Mouse (Mus musculus) ovary, postnatal 10 days (tissue): ENCODE measurements around the gene Fam117a.
"Not testable (repeated sequence)": the region's sequence is repeated elsewhere in the genome, so short reads cannot be mapped to it uniquely, and the experiment has no call there.

Experiments
- DNase-seq: peaks from one replicate; pipeline ENCODE4 v3.0.0; 2022; ENCODE audit warnings: low spot score

Gene Fam117a

DNA sequence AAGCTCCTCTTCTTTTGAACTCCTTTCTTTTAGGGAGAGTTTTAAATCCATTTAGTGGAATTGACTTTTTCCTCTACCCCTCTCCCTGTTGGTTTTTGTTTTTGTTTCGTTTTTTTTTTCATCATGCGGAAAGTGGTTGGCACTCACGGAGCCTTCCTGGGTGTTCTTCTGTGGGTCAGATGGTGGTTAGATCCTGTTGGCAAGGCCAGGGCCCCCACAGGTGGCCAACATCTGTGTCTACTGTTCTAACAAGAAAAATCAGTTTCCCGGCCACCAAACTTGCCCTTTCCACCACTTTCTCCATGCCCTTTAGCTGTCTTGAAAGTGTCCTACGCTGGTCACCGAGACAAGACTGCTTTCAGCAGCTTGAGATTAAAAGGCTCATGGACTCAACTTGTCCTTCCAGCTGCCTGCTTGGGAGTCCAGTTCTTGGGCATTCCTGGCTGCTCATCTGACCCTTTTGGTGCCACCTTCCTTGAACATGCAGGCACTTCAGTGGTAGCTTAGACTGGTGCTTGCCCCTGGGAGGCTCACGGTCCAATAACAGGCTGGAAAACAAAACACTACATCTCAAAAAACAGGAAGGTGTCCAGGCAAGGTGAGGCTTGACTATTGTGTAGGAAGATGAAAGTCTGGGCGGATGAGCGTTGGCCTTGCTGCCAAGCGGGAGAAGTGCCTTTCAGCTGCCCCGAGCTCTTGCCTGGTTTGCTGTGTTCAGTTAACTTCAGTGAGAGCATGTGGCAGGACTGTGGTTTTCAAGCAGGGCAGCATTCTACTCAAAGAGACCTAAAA, 56.1 kb downstream of the Fam117a start:
- DNase-seq = no peak

DNA sequence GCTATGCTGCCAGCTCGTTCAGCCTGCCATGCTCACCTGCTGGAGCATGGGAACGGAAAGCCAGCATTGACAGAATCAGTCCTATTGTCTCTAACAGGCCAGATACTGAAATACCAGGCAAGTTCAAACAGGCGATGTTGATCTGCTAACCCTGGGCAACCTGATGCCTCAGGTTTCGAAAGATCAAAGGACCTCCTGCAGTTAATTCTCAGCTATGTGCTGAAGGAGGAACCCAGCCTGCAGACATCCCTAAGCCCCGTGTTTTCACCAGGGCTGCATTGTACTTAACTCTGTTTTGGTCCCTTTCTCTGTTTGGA, 56.6 kb downstream of the Fam117a start:
- no peak for DNase-seq

DNA sequence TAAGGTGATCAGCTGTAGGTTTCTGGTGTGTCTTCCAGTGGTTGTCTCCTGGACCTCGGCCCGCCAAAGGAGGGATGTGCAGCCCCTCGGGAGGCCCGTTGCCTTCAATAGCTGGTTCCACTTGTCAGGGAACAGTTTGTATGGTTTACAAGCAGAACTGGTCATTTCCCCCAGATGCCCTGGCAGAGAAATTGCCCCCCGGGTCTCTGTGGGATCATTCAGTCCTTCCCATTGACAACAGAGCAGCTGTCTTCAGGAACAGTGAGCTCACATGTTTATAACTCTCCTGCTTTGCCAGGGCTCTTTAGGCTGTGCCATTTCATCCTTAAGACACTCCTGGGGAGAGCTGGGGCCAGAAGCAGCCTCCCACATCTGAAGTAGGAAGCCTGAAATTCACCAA, 57.3 kb downstream of the Fam117a start:
- no peak for DNase-seq

DNA sequence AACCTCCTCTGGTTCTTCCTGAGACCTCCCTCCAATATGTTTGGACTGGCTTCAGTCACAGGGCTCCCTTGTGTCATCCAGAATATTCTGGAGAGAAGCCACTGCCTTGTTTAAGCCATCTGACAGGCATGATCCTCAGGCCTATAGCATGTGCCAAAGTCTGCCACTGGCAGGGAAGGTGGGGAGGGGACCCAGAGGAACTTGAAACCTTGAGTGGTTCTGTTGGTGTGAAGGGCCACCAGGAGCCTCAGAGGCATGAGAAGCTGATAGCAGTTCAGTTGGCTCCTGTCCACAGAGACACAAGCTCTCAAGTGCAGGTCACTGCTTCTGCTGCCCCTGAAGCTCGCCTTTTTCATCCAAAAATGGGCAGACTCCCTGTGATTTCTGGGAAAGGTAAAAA, 59.7 kb downstream of the Fam117a start:
- DNase-seq = no peak

DNA sequence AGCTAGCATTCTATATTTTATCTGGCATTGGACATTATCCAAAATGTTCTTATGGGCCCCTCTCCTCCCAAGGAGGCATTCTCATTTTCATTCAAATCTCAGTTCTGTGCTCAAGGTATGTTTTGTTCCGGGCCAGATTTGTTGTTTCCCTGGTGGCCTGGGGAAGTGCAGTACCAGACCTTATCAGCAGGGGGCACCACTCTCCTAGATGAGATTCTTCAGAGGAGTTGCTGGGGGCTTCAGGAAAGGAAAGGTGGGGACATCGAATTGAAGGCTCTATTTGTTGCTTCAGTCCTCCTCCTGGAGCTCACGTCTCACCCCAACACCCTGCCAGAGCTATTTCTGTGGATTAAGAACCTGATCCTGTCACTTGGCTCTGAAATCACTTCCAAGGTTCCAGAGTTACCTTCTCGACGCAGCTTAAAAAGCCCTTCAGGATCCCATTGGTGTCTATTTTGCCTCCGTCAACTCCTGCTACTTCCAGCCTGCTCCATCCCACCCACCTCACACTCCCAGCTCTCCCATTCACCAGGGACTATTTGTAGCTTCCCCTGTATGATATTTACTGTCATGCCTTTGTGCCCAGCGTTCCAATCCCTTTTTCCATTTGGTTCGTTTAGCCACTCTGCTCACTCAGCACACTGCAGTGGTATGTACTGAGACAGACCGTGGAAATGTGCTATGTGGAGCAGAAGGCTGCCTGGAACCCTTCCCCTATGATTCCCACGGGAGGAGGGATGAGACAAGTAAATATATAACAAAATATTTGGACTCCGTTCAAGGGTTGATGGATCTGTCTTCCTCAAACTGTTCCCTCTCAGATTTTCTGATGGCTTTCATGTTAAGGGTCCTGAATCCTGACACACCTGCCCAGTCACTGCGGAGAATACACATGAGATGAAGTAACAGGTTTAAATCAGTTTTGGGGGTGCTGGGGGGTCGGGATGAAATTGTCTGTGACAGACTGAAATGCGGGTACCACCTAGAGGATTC, 61.3 kb downstream of the Fam117a start:
- peak; percentile 59 for DNase-seq

DNA sequence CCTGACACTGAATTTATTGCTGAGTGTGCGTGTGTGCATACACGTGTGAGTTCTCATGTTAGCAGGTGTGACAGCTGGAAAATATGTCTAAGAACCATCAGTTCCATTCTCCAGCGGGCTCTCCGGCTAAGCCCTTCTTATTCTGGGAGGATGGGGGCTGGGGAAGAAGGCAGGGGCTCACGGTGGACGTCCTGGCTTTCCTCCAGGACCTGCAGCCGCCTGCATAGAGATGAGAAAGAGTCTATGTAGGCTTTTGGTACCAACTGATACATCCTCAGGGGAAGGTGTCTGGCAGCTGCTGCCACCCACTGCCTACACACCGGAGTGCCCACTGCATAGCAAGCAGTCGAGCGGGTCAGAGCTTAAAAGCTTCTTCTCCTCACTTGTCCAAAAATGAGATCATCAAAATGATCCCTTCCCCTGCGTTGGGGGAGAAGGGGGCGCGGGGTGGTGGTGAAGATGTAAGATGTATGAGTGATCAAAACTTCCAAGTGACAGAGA, 62.8 kb downstream of the Fam117a start:
- DNase-seq = no peak

DNA sequence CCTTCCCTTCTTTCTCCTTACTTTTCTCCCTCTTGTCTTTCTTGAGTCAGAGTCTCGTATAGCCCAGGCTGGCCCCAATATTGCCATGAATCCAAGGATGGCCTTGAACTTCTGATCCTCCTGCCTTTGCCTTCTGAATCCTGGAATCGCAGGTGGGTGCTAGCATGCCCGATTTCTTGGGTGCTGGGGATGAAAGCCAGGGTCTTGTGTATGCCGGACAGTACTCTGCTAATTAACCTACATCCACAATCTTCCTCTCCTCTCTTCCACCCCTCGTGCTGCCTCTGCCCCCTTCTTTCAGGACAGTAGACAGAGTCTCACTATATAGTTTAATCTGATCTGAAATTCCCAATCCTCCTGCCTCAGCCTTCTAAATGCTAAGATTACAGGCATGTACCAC, 64.8 kb downstream of the Fam117a start:
- no peak for DNase-seq

DNA sequence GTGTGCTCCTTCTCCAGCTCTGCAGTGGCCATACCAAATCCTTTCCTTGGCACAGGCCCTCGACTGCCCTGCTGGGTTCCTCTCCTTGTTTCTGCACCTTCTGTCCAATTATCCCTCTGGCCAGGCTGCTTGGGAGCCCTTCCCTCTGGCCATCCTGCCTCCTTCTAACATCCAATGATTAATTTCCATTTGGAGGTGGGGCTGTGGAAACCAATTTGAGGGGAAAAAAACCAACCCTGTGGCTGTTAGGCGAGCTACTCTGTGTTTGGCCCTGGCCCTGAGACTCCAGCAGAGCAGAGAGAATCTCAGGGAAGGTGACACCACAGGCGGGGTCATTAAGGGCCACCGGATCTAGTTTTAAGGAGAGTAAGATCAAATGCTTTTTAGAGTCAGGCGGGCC, 65.4 kb downstream of the Fam117a start:
- no peak for DNase-seq

DNA sequence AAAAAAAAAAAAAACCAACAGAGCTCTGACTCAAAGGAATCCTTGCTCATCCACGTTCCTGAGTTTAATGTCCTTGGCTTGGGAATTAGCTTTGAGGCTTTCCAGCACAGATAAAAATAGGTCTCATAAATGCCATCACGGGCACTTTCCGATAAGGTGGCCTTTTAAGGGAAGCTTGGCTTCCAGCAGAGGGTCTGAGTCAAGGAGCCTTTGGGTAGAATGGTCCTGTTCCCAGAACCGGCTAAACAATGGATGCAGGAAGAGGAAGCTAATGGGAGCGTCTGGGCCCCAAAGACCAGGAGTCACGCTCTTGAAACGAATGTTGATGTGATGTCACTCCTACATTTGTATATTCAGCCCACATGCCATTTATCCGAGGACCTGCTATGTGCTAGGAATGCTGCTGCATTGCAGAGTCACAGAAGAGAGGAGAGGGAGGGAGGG, 65.9 kb downstream of the Fam117a start:
- DNase-seq = no peak

DNA sequence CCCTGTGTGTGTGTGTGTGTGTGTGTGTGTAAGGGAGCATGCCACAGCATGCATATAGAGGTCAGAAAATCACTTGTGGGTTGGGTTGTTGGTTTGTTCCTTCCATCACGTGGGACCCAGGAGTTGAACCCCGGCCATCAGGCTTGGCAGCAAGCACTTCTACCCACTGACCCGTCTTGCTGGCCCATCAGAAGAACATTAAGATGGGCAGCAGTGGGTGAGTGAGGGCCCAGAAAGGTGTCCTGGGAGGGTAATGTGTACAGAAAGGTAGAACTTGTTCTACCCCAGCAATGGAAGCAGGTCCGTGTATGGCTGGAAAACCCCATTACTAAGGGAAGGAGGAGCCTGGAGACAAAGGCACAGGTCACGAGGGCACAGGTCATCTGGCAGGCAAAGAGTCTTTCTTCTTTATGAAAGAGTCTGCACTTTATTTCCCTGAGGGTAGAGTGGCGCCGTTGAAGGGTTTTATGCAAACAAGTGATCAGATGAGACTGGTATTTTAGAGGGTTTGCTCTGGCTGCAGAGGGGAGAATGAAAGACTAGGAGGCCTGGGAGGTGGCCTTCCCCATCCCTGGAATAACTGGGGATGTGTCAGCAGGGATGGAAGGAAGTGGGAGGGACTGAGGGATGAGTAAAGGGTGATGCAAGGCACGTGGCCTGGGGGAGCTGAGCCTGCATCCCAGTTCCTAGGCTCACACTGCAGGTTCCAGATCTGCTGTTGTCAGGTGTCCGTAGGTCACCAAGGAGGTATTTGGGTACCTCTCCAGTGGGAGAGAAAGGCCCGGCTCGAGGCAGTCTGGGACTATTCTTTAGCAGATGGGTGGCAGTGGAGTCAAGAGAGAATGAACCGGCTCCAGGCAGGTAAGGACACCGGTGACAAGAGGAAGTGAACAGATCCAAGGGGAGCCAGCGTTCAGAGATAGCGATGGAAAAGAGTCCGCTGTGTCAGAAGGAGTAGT, 66.8 kb downstream of the Fam117a start:
- DNase-seq = no peak

DNA sequence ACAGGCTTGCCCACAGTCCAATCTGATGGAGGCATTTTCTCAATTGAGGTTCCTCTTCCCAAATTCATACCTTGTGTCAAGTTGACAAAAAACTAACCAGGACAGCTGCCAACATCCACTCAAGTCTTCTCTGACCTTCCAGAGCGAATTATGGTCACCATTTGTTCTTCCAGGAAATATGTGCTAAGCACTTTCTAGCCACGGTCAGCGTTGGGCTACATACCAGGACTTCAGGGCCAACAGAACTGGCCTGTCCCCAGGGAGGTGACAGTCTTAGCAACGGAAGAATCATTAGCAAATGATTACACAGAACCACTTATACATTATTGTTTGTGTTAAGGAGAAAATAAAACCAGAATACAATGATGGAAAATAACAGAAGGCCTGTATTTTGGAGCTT, 69.0 kb downstream of the Fam117a start:
- DNase-seq = no peak

DNA sequence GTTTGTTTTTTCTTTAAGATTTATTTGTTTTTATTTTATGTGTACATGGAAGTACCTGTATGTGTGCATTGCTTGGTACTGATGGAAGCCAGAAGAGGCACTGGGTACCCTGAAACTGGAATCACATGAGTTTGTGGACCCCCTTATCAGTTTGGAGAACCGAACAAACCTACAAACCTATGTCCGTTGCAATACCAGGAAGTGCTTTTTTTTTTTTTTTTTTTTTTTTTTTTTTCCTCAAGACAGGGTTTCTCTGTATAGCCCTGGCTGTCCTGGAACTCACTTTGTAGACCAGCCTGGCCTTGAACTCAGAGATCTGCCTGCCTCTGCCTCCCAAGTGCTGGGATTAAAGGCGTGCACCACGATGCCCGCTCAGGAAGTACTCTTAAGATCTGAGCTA, 69.6 kb downstream of the Fam117a start:
- not testable (repeated sequence) for DNase-seq

DNA sequence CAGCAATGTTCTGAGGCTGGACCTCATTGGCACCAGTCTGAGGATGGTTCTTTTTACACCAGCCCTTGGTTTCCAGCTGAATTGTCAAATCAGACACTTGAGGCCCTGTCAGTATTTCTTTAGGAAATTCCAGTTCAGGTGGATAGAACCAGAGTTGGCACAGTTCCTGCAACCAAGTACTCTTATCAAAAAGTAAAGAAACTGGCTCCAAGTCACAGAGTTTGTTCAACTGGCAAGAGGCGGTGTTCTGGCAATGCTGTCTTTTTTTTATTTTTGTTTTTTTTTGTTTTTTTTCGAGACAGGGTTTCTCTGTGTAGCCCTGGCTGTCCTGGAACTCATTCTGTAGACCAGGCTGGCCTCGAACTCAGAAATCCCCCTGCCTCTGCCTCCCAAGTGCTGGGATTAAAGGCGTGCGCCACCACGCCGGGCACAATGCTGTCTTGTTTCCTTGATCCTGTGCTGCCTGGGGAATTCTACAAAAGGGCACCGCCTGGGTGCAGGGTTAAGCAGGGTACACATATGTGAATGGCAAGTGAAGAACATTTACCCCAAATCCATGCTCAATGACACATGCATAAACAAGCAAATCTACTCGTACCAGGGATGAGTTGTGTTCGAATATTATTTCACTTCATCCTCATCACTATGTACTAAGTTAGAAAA, 72.8 kb downstream of the Fam117a start:
- DNase-seq = no peak

DNA sequence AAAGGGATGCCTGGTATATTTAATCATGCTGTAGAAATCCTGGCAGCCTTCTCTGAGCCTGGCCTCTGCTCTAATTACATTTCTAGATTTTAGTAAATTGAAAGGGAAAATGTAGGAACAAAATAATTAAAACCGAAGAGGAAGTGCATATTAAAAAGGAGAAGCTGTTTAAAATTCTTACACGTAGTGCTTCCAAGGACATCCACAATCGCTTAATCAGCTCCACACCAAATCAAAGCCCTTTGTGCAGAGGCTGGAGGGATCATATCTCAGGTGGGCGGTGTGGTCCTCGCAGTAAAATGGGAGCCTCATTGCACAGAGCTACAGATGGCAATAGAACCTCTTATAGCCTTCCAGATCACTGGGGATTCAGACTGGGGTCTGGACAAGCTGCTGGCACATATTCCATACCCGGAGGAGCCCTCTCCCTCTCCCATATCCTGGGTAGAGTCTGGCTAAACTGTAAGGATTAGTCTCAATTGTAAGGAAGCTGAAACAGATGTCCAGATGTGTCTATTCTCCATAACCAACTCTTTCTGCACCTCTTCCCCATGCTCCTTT, 74.7 kb downstream of the Fam117a start:
- no peak for DNase-seq

DNA sequence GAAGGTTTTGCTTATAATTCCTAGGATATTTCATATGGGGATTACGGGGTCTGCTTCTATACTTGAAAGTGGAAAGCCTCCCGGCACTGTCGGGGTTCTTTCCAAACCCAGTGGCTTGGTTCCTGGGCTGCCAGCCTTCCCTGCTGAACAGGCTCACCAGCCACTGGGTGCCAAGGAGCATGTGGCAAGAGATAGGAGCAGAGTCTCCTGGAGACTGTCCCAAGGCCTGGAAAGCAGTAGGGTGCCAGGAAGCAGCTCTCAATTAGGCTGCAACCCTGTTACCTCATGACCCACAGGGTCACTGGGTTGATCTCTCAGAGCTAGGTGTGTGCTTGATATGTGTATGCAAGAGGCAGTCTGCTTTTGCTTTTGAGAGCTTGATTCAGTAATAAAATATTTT, 75.8 kb downstream of the Fam117a start:
- DNase-seq = no peak

DNA sequence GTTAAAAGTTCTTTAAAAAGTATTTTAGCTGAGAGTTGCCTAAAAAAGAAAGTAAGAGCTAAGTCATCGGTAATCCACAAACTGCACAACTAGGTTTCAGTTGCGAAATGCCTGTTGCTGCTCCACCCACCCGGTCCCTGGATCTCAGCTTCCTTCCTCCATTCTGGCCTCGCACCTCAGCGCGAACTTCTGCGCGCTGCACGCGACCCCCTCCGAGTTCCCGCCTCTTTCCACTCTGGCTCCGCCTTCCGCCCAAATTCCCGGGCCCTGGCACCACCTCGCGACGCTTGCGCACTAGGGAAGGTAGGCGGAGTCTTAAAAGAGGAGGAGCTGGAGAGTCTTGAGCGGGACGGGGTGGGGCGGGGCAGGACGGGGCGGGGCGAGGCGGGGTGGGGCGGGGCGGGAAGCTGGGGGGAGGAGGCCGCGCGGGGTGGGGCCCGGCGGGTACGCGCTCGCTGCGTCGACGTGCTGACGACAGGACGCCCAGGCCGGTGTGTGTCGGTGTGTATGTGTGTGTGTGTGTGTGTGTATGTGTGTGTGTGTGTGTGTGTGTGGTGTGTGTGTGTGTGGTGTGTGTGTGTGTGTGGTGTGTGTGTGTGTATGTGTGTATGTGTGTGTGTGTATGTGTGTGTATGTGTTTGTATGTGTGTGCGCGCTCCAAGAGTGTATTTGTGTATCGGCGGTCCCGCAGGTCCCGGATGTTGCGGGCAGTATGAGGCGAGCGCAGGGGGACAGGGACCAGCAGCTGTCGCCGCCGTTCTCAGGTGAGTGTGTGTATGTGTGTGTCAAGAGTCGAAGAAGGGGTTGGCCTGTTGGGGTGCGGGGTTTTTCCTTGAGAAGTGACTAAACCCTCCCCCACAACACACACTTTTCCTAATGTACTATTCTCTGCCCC, 77.1 kb downstream of the Fam117a start, which contains the start of gene Spop:
Gene Spop, plus strand, starts transcription at position 440 of the 895 bp plus-strand sequence.
- peak; percentile 74 for DNase-seq

DNA sequence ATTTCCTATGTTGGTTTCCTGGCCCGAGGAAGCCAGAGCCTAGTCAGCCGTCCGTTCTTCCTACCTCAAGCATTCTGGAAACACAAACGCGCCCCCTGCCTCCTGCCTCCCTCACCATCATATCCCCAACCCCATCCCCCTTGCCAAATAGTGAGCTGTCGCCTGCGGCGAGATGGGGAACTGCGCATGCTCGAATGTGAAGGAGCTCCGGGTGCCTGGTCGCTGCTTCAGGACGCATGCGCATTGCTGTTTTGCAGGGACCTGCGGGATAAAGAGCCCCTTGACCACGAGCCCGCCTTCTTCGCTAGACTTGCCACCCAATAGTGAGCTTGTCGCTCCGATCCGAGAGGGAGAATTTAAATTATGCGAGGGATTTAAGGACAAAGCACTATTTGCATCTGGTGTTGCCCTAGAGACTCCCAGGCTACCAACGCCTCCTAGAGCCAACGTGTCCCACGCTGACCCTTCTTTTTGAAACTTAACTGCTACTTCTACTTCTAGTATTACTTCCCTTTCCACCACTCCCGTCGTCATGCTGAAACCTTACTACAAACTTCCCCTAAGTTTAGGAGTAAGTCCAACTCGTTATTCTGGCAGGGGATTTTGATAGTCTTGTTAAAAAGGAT, 77.8 kb downstream of the Fam117a start:
- DNase-seq = peak; percentile 87

DNA sequence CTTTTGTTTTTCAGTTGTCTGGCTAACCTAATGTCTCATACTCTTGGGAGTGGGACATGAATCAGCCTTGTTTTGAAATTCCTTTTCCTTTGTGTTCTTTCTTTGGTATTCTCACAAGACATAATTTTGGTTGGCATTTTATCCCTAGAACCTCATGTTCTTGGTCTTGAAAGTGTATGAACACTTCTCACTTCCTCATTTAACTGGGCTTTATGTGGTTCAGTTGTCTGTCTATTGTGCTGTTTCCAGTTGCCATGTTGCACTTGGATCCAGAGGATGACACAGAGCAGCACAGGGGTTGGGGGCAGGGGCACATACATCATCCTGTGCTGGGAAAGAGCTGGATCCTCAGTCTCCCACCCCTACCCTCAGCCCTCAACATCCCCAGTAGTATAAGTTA, 79.1 kb downstream of the Fam117a start:
- no peak for DNase-seq

DNA sequence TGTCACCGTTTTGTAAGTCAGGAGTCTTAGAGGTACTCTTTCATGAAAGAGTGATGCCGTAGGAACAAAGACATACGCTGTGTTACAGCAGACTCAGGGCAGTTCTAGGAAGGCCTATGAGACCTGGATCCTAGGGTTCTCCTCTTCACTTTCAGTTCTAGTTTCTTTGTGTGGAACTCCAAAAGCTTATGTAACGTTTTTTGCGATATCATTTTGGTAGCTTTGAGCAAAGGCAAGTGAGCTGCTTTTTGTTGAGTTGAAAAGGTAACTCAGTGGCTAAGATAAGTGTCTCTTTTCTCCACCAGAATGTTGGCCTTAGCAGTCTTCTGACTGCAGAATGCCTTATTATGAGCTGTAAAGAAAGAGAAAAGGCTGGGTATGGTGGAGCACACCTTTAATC, 80.5 kb downstream of the Fam117a start:
- DNase-seq = no peak
